Mouse (Mus musculus) left cerebral cortex, postnatal 25 days (tissue): ENCODE measurements around the gene Omg. TPM values are rescaled to one million over a fixed set of nuclear protein-coding genes. Genes with fewer than 3 reads are reported as not detected.

Source experiments
- DNase-seq, 2 experiments: peaks; one replicate each; pipeline ENCODE4 v3.0.0; 2022; ENCODE audit warnings: low spot score in 2 of 2, mixed read lengths in 1 of 2
- intact Hi-C: fragments of 180-260 bp; cut with DNase I; formaldehyde crosslinking; loops from one replicate; pipeline ENCODE4 v1.15.1; 2025
- total RNA-seq, 2 experiments: library from RNA; stranded (reverse); gene quantifications; 2 replicates each; pipeline ENCODE4 v1.2.3; 2021

The Omg gene
- total RNA-seq = 100 to 1,000 TPM; 115 to 123 TPM

DNA sequence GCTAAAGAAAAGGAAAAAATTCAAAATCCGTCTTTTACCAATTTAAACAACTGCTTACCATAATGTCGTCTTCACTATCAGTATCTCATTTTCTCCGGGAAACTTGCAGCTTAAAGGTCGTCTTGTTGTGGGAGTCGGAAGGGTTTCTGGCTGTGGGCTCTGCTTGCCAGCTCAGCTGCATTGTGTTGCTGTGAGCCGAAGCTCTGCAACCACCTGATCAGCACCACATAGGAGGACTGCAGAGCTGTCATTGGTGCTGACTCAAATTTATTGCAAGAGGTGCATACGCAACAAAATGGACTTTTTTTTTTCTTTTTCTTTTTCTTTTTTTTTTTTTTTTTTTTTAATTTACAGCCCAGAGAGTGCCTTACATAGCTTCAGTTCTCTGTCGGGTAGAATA lies at the start of gene Omg:
TSS of gene Omg (minus strand) at position 240 of the 400 bp plus-strand sequence.
- peak; percentile 81 to 90 for DNase-seq
- intact Hi-C loops = loop anchor here (5.0 kb wide), 1 partner anchor 42 kb away; no protein-coding TSS in a partner anchor

- DNase-seq = no peak
- intact Hi-C loops = no loop called here
These were observed 48.7 kb upstream of the Omg start for GRCm38 (mm10) chr11:79552622-79553021.

DNA sequence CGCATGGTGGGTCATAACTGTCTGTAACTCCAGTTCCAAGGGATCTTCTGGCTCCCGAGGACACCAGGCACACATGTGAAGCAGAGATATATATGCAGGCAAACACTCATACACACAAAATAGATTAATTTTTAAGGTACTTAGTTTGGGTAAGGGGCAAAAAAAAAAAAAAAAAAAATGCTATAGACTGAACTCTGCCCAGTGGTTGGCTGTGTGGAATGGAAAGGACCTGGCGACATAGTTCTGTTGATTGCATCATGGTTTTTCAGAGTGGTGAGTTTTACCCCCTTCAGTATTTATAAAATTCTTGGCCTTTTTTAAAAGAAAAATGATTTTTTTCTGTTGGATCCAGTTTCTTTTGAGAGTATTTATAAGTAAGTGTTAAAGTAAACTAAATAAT lies 32.4 kb upstream of the Omg start:
- intact Hi-C loops = no loop called here
- no peak for DNase-seq

DNA sequence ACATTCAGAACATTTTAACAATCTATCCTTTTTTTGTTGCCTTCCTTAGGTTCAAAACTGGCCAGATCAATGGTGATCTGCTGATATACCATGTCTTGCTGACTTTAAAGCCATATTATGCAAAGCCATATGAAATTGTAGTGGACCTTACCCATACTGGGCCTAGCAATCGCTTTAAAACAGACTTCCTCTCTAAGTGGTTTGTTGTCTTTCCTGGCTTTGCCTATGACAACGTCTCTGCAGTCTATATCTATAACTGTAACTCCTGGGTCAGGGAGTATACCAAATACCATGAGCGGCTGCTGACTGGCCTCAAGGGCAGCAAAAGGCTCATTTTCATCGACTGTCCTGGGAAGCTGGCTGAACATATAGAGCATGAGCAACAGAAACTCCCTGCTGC lies 31.7 kb upstream of the Omg start:
- no peak for DNase-seq
- intact Hi-C loops = no loop called here

- no peak for DNase-seq
- intact Hi-C loops = loop anchor here (5.0 kb wide), 1 partner anchor 42 kb away; no protein-coding TSS in a partner anchor
These were observed 30.2 kb upstream of the Omg start for GRCm38 (mm10) chr11:79533950-79534690.

GRCm38 (mm10) chr11:79533311-79533710 lies 29.4 kb upstream of the Omg start:
- DNase-seq = no peak
- intact Hi-C loops = loop anchor here (5.0 kb wide), 1 partner anchor 41 kb away; no protein-coding TSS in a partner anchor

GRCm38 (mm10) chr11:79531485-79531884 lies 27.6 kb upstream of the Omg start:
- no peak for DNase-seq
- intact Hi-C loops = loop anchor here (5.0 kb wide), 1 partner anchor 39 kb away; no protein-coding TSS in a partner anchor

DNA sequence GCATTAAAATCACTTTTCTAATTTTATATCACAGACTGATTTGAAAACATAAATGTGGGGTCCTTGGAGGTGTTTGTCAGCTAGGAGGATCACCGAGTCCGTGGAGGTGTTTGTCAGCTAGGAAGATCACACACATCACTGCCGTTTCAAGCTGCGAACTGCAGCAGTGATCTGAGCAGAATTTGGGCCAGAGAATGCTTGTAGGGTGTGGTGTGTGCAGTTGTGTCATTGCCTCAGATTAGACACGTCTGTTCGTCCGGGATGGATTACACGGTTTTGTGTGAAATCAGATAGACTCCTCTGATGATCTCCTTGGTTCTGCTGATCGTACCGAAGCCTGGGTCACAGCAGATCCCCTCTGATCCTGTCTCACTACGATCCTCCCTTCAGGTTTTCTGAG lies 26.9 kb upstream of the Omg start:
- peak in 1 of 2 experiments; percentile 32 for DNase-seq
- intact Hi-C loops = loop anchor here (5.0 kb wide), 1 partner anchor 38 kb away; no protein-coding TSS in a partner anchor

GRCm38 (mm10) chr11:79530333-79530761 lies 26.5 kb upstream of the Omg start, which contains the start of the genes Evi2 and Evi2a:
Evi2 (minus strand) TSS chr11:79530589.
Evi2a (minus strand) TSS chr11:79530609.
- intact Hi-C loops = loop anchor here (5.0 kb wide), 1 partner anchor 38 kb away; no protein-coding TSS in a partner anchor
- DNase-seq = peak; percentile 32 to 82

GRCm38 (mm10) chr11:79529736-79530135 lies 25.9 kb upstream of the Omg start:
- DNase-seq = no peak
- intact Hi-C loops = loop anchor here (5.0 kb wide), 1 partner anchor 37 kb away; no protein-coding TSS in a partner anchor

GRCm38 (mm10) chr11:79529226-79529625 lies 25.3 kb upstream of the Omg start:
- no peak for DNase-seq
- intact Hi-C loops = no loop called here

GRCm38 (mm10) chr11:79528601-79529000 lies 24.7 kb upstream of the Omg start:
- DNase-seq = no peak
- intact Hi-C loops = no loop called here

DNA sequence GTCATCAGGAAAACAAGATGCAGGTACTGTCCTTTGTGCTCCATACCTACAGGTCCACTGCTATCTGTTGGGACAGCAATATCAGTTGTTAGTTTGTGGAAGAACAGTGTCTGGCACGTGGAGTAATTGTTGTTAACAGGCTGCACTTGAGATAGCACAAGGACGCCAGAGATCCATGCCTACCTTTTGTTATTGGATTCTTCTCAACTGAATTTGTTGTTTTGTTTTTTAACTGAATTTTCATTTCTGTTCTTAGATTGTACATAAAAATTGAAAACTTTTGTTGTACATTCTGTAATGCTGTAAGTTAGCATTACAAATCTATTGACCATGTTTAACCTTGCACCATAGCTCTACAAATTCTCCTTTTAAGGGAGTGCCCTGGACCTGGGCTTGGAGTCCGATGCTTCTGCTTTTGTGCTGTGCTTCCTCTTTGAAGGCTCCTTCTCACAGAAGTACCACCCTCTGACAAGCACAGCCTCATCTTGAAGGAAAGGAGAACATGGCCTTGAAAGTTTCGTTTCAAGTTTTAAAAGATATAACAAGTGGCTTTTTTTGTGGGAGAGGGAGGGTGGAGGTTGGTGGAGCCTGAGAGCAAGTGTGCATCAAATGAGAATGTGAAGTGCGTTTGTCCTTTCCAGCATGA lies 24.0 kb upstream of the Omg start:
- DNase-seq = peak in 1 of 2 experiments; percentile 33
- intact Hi-C loops = no loop called here

DNA sequence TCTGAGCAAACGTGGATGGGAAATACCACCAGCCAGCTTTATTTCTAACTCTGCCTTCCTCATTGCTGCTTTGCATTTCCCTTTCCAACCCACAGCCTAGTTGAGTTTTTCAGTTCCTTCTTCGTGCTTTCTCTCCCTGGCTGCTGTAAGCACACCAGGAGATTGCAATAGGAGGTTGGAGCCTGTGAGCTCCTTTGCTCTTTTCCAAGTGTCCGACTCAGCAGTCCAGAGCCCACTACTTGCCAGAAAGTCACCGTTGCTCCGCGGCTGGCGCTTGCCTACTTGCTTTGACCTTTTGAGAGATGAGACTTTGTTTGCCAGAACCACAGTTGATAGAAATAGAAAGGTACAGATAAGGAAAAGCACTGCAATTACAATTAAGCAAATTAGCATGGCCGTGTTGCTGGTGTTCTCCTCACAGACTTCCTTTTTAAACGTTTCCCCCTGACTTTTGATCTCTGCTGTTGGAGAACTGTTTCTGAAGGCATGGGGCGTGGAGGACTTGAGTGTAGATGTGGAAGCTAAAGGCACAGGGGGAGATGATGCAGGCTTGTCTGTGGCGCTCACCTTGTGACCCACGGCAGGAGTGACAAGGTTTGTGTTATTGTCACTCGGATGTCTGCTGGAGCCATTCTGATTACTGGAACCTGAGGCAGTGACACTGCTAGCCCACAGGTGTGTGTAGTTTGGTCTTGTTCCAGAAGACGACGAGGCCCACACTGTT lies 23.3 kb upstream of the Omg start:
- intact Hi-C loops = no loop called here
- DNase-seq = peak in 1 of 2 experiments; percentile 66

GRCm38 (mm10) chr11:79526549-79526948 lies 22.7 kb upstream of the Omg start:
- DNase-seq = no peak
- intact Hi-C loops = no loop called here

- intact Hi-C loops = no loop called here
- no peak for DNase-seq
These were observed 20.4 kb upstream of the Omg start for GRCm38 (mm10) chr11:79524310-79524575.

- intact Hi-C loops = no loop called here
- no peak for DNase-seq
These were observed 19.9 kb upstream of the Omg start, which contains the start of gene Evi2b for GRCm38 (mm10) chr11:79523560-79524309. Evi2b (minus strand) TSS chr11:79523762.

GRCm38 (mm10) chr11:79522944-79523343 lies 19.1 kb upstream of the Omg start:
- DNase-seq = no peak
- intact Hi-C loops = no loop called here

DNA sequence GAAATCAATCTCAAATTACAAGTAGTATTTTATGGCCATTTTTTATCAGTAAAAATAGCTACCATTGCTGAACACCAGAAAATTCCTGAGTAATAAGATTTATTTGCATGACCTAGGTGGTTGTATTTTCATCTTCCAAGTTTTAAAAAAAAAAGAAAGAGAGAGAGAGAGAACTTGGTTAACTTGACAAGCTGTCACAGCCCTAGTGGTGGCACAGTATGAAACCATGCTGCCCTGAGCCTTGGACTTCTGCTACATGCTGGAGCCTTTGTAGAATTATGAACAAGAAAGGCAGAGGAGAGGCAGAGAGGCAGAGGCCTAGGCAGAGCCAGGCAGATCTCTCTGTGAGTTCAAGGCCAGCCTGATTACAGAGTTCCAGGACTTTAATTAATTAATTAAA lies 18.0 kb upstream of the Omg start:
- DNase-seq = no peak
- intact Hi-C loops = no loop called here
